Mouse (Mus musculus) myocyte (in vitro differentiated cells): ENCODE measurements around the gene Tenm4. TPM values are rescaled to one million over a fixed set of nuclear protein-coding genes. Genes with fewer than 3 reads are reported as not detected.

Experiments
- H3K27me3 ChIP-seq: one replicate; pipeline ENCODE4 v1.6.1; 2011; ENCODE audit not compliant: control insufficient read depth, insufficient read depth, insufficient read length
- H3K36me3 ChIP-seq: one replicate; pipeline ENCODE4 v1.6.1; 2011; ENCODE audit not compliant: control insufficient read depth, insufficient read depth
- H3K4me2 ChIP-seq: one replicate; pipeline ENCODE4 v1.6.1; 2011; ENCODE audit warnings: low read depth, control low read depth
- H3K4me3 ChIP-seq: one replicate; pipeline ENCODE4 v1.5.1; 2011; ENCODE audit warnings: mild to moderate bottlenecking, control low read depth, moderate library complexity
- H3K79me2 ChIP-seq: one replicate; pipeline ENCODE4 v1.6.1; 2011; ENCODE audit not compliant: control insufficient read depth, insufficient read depth
- H3ac ChIP-seq: one replicate; pipeline ENCODE4 v1.6.1; 2011; ENCODE audit not compliant: control insufficient read depth, insufficient read length
- CEBPB ChIP-seq: IDR thresholded peaks from 2 replicates; pipeline ENCODE4 v1.6.1; 2011; ENCODE audit warnings: mild to moderate bottlenecking, moderate library complexity; ENCODE audit not compliant: poor library complexity, insufficient read depth, severe bottlenecking
- E2F4 ChIP-seq: IDR thresholded peaks from one replicate; pipeline ENCODE4 v1.6.1; 2011; ENCODE audit warnings: mild to moderate bottlenecking, control low read depth, moderate library complexity; ENCODE audit not compliant: insufficient read depth
- MAX ChIP-seq: IDR thresholded peaks from one replicate; pipeline ENCODE4 v1.6.1; 2011; ENCODE audit warnings: low read depth, mild to moderate bottlenecking, control low read depth
- MYOD1 ChIP-seq, 3 experiments: IDR thresholded peaks; one replicate each; pipeline ENCODE4 v1.6.1; 2011; ENCODE audit warnings: control low read depth in 2 of 3, low read depth in 2 of 3, mild to moderate bottlenecking in 2 of 3, moderate library complexity in 1 of 3; ENCODE audit not compliant: insufficient read length in 2 of 3, control insufficient read depth in 1 of 3
- MYOG ChIP-seq, 3 experiments: IDR thresholded peaks; one replicate each; pipeline ENCODE4 v1.6.1; 2011; ENCODE audit warnings: control low read depth in 2 of 3, low read depth in 2 of 3, mild to moderate bottlenecking in 2 of 3; ENCODE audit not compliant: insufficient read length in 2 of 3, control insufficient read depth in 1 of 3, insufficient read depth in 1 of 3
- POLR2A ChIP-seq: IDR thresholded peaks from one replicate; pipeline ENCODE4 v1.6.1; 2011; ENCODE audit warnings: low read depth, mild to moderate bottlenecking, control low read depth, moderate library complexity; ENCODE audit not compliant: insufficient read length
- POLR2AphosphoS2 ChIP-seq: IDR thresholded peaks from one replicate; pipeline ENCODE4 v1.6.1; 2011; ENCODE audit warnings: low read depth, control low read depth; ENCODE audit not compliant: insufficient read length
- REST ChIP-seq: IDR thresholded peaks from one replicate; pipeline ENCODE4 v1.6.1; 2011; ENCODE audit warnings: mild to moderate bottlenecking, control low read depth, moderate library complexity; ENCODE audit not compliant: insufficient read depth, insufficient read length
- SRF ChIP-seq: IDR thresholded peaks from one replicate; pipeline ENCODE4 v1.6.1; 2011; ENCODE audit warnings: low read depth; ENCODE audit not compliant: control insufficient read depth, insufficient read length
- TCF12 ChIP-seq: IDR thresholded peaks from one replicate; pipeline ENCODE4 v1.6.1; 2011; ENCODE audit warnings: mild to moderate bottlenecking, control low read depth; ENCODE audit not compliant: poor library complexity, insufficient read depth, severe bottlenecking
- TCF3 ChIP-seq: IDR thresholded peaks from one replicate; pipeline ENCODE4 v1.6.1; 2011; ENCODE audit warnings: low read depth, control low read depth; ENCODE audit not compliant: insufficient read length
- USF1 ChIP-seq: IDR thresholded peaks from one replicate; pipeline ENCODE4 v1.6.1; 2011; ENCODE audit warnings: low read depth, mild to moderate bottlenecking, control low read depth, moderate library complexity
- polyA plus RNA-seq: library from polyadenylated mRNA; unstranded; fragments of >200 nt; fragmentation: generic; extraction: Trizol; gene quantifications from one replicate; pipeline ENCODE4 v1.2.1, GENCODE M21; 2012; ENCODE audit warnings: missing spikeins

The Tenm4 gene
- polyA plus RNA-seq, 1 experiment: 10.9 TPM

DNA sequence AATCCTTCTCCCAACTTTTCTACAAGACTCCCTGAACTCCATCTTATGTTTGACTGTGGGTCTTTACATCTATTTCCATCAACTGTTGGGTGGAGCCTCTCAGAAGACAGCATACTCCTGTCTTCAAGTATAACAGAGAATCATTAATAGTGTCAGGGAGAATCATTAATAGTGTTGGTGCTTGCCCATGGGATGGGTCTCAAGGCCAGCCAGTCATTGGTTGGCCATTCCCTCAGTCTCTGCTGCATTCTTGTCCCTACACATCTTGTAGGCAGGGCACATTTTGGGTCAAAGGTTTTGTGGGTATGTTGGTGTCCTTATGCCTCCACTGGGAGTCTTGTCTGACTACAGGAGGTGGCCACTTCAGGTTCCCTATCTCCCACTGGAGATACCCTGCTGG lies 91.1 kb downstream of the Tenm4 start:
- Histone ChIP-seq H3K4me2 (no peak overlapping the region), H3K36me3 (no peaks in the 10 kb centered on the region), H3ac (no peak overlapping the region), H3K79me2 (no peaks in the 10 kb centered on the region), H3K27me3 (no peaks in the 10 kb centered on the region), H3K4me3 (no peak overlapping the region)
- no peak for TF ChIP-seq USF1
- TF ChIP-seq REST: no peak
- TF ChIP-seq TCF12: no peak
- no peak for TF ChIP-seq MYOD1 (IDR thresholded peaks at IDR 0.05; ENCODE audit: control insufficient read depth in 1 of 3, insufficient read length in 2 of 3, low read depth in 2 of 3)
- no peak for TF ChIP-seq POLR2A
- TF ChIP-seq TCF3: no peak
- no peak for TF ChIP-seq CEBPB
- no peak for TF ChIP-seq MAX
- TF ChIP-seq E2F4: no peak
- TF ChIP-seq MYOG (IDR thresholded peaks at IDR 0.05; ENCODE audit: control insufficient read depth in 1 of 3, insufficient read depth in 1 of 3, insufficient read length in 2 of 3, low read depth in 2 of 3): no peak
- TF ChIP-seq POLR2AphosphoS2: no peak
- TF ChIP-seq SRF: no peak

- no peaks in the 10 kb centered on the region for H3K79me2 ChIP-seq
Observed at GRCm38 (mm10) chr7:96265941-96266340, 94.9 kb downstream of the Tenm4 start.

DNA sequence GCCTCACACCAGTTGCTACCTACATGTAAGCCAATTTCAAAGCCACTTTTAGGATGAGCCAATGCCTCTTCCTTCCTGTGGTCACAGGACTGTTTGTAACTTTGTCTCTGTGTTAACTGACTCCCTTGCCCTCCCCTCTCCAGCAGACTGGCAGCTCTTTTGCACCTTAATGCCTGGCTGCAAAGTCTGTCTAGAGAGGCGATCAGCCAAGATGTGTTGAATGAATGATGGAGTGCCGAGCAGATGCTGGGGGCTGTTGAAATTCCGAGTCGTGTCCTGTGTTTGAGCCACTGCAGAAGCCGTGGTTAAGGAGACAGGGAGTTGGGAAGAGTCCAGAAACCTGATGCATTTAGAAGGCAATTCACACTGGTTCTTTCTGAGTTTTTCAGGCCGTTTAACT lies 96.2 kb downstream of the Tenm4 start:
- H3K4me2 ChIP-seq: no peak overlapping the region
- H3ac ChIP-seq: no peak overlapping the region
- no peak for TF ChIP-seq POLR2A
- TF ChIP-seq MYOD1 (IDR thresholded peaks at IDR 0.05; ENCODE audit: control insufficient read depth in 1 of 3, insufficient read length in 2 of 3, low read depth in 2 of 3): peak in 2 of 3 experiments; percentile 42 to 76
- no peak for TF ChIP-seq POLR2AphosphoS2
- no peak for TF ChIP-seq USF1
- TF ChIP-seq SRF: no peak
- TF ChIP-seq REST: no peak
- peak; percentile 1 for TF ChIP-seq TCF12
- TF ChIP-seq TCF3: no peak
- no peak for TF ChIP-seq MAX
- no peak for TF ChIP-seq E2F4
- TF ChIP-seq MYOG (IDR thresholded peaks at IDR 0.05; ENCODE audit: control insufficient read depth in 1 of 3, insufficient read depth in 1 of 3, insufficient read length in 2 of 3, low read depth in 2 of 3): peak in 1 of 3 experiments; percentile 7
- TF ChIP-seq CEBPB: no peak
- H3K4me3 ChIP-seq: no peak overlapping the region
- no peaks in the 10 kb centered on the region for H3K79me2 ChIP-seq
- H3K27me3 ChIP-seq: no peaks in the 10 kb centered on the region
- H3K36me3 ChIP-seq: no peaks in the 10 kb centered on the region

More at GRCm38 (mm10) chr7:96265941-96266340, 94.9 kb downstream of the Tenm4 start:
- H3K4me3 ChIP-seq: no peak overlapping the region
- TF ChIP-seq POLR2A: no peak
- TF ChIP-seq USF1: no peak
- TF ChIP-seq SRF: no peak
- TF ChIP-seq TCF12: no peak
- H3K4me2 ChIP-seq: no peak overlapping the region
- no peaks in the 10 kb centered on the region for H3K36me3 ChIP-seq
- H3ac ChIP-seq: no peak overlapping the region
- no peaks in the 10 kb centered on the region for H3K27me3 ChIP-seq

GRCm38 (mm10) chr7:96270684-96271083 lies 99.6 kb downstream of the Tenm4 start:
- H3K4me3 ChIP-seq: no peak overlapping the region
- H3K27me3 ChIP-seq: no peaks in the 10 kb centered on the region
- no peak for TF ChIP-seq TCF3
- no peak for TF ChIP-seq MYOD1 (IDR thresholded peaks at IDR 0.05; ENCODE audit: control insufficient read depth in 1 of 3, insufficient read length in 2 of 3, low read depth in 2 of 3)
- no peak for TF ChIP-seq CEBPB
- no peak for TF ChIP-seq REST
- no peak for TF ChIP-seq USF1
- no peak for TF ChIP-seq SRF
- no peak for TF ChIP-seq MYOG (IDR thresholded peaks at IDR 0.05; ENCODE audit: control insufficient read depth in 1 of 3, insufficient read depth in 1 of 3, insufficient read length in 2 of 3, low read depth in 2 of 3)
- no peak for TF ChIP-seq TCF12
- TF ChIP-seq POLR2AphosphoS2: no peak
- no peak for TF ChIP-seq E2F4
- no peak for TF ChIP-seq POLR2A
- no peak for TF ChIP-seq MAX
- H3K4me2 ChIP-seq: no peak overlapping the region
- H3ac ChIP-seq: no peak overlapping the region
- H3K36me3 ChIP-seq: no peaks in the 10 kb centered on the region
- H3K79me2 ChIP-seq: no peaks in the 10 kb centered on the region

DNA sequence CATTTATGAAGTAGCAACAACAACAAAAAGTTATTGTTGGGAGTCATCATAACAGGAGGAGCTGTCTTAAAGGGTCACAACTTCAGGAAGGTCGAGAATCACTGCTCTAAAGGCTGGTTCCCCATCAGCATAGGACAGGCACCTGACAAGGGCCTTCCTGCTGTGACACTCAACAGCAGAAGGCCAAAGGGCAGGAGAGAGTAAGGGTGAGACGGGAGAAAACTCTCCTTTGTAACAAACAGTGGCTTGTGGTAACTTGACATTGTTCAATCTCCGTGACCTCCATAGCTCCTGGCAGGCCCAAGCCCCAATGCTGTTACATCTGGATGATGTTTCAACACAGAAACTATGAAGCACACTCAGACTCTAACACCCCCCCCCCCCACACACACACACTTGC lies 101.0 kb downstream of the Tenm4 start:
- Histone ChIP-seq H3K36me3 (no peaks in the 10 kb centered on the region), H3K4me2 (no peak overlapping the region), H3K79me2 (no peaks in the 10 kb centered on the region), H3K27me3 (no peaks in the 10 kb centered on the region), H3ac (no peak overlapping the region), H3K4me3 (no peak overlapping the region)
- TF ChIP-seq MAX (no peak), SRF (no peak), USF1 (no peak)

DNA sequence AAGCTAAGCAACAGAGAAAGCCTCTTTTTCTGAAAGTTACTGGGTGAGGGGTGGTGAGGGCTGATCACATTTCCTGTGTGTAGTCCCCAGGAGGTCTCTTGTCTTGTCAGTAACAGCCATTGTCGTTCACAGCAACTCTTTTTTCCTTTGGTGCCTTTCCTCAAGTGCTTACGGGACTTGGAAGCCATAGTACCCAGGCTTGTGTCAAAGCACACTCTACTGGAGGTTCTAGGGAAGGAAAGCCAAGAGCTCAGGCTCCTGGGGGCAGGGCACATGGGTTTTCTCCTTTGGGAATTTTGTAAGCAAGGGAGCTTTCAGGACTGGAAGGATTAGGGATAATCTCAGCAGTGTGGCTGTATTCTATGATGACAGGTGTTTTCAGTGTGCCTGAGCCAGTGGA lies 103.4 kb downstream of the Tenm4 start:
- Histone ChIP-seq H3K36me3 (no peaks in the 10 kb centered on the region), H3K79me2 (no peaks in the 10 kb centered on the region), H3K27me3 (no peaks in the 10 kb centered on the region), H3K4me3 (no peak overlapping the region), H3K4me2 (no peak overlapping the region), H3ac (no peak overlapping the region)
- TF ChIP-seq REST (no peak), MYOG (IDR thresholded peaks at IDR 0.05; ENCODE audit: control insufficient read depth in 1 of 3, insufficient read depth in 1 of 3, insufficient read length in 2 of 3, low read depth in 2 of 3) (no peak), CEBPB (no peak), POLR2AphosphoS2 (no peak)
